Mouse (Mus musculus) lung, embryonic 15.5 days (tissue): ENCODE measurements around the gene Cfap65. TPM values are rescaled to one million over a fixed set of nuclear protein-coding genes. Genes with fewer than 3 reads are reported as not detected.

Experiments
- ATAC-seq: fragments of 200-750 bp; cut with Nextera tagmentation; 2 replicates; pipeline ENCODE4 v1.8.0; 2017; ENCODE audit warnings: moderate number of reproducible peaks, borderline replicate concordance; ENCODE audit not compliant: low FRiP score, low TSS enrichment; ENCODE audit errors: extremely low read depth
- H3K27ac ChIP-seq: fragments of 300-500 bp; sonication (generic); 2 replicates; pipeline ENCODE4 v1.5.1; 2015; ENCODE audit warnings: moderate library complexity, mild to moderate bottlenecking, inconsistent platforms
- H3K27me3 ChIP-seq: fragments of 300-500 bp; sonication (generic); 2 replicates; pipeline ENCODE4 v1.6.1; 2015; ENCODE audit warnings: inconsistent platforms
- H3K36me3 ChIP-seq: fragments of 300-500 bp; sonication (generic); 2 replicates; pipeline ENCODE4 v1.6.1; 2015; ENCODE audit warnings: inconsistent platforms
- H3K4me1 ChIP-seq: fragments of 300-500 bp; sonication (generic); 2 replicates; pipeline ENCODE4 v1.6.1; 2015; ENCODE audit warnings: inconsistent platforms
- H3K4me2 ChIP-seq: fragments of 300-500 bp; sonication (generic); 2 replicates; pipeline ENCODE4 v1.6.1; 2015; ENCODE audit warnings: inconsistent platforms, mild to moderate bottlenecking, moderate library complexity
- H3K4me3 ChIP-seq: fragments of 300-500 bp; sonication (generic); 2 replicates; pipeline ENCODE4 v1.5.1; 2015; ENCODE audit warnings: mild to moderate bottlenecking, inconsistent platforms
- H3K9ac ChIP-seq: fragments of 300-500 bp; sonication (generic); 2 replicates; pipeline ENCODE4 v1.6.1; 2015; ENCODE audit warnings: inconsistent platforms
- H3K9me3 ChIP-seq: fragments of 300-500 bp; sonication (generic); 2 replicates; pipeline ENCODE4 v1.6.1; 2016; ENCODE audit warnings: inconsistent platforms
- WGBS: fragments of 180-500 bp; shearing (Covaris S2); methylation state at CpG from one replicate; pipeline ENCODE4 v1.1.7; 2015; 5-methylcytosine and 5-hydroxymethylcytosine counted together
- polyA plus RNA-seq: library from polyadenylated mRNA; unstranded; fragments of >200 nt; fragmentation: Nextera tagmentation; extraction: Ambion mirVana; gene quantifications from 2 replicates; pipeline ENCODE4 v1.2.1, GENCODE M21; 2015

Gene Cfap65
- polyA plus RNA-seq, 1 experiment from 2014 or later, result 0.97 TPM

- Histone ChIP-seq H3K27me3 (peaks cover 66% of the 10 kb centered on the region), H3K36me3 (no peaks in the 10 kb centered on the region), H3K9ac (no peak overlapping the region), H3K4me2 (no peak overlapping the region), H3K9me3 (no peaks in the 10 kb centered on the region), H3K27ac (no peak overlapping the region), H3K4me1 (peaks cover 26% of the 10 kb centered on the region), H3K4me3 (no peak overlapping the region)
- 36% methylated on average over 6 of the region's 6 CpGs for WGBS
- ATAC-seq, result no peak
Measured at GRCm38 (mm10) chr1:74859223-74859984, 76.0 kb downstream of the Cfap65 start.

GRCm38 (mm10) chr1:74858805-74859204, 76.6 kb downstream of the Cfap65 start:
- peak overlapping the region; percentile 29 for H3K4me3 ChIP-seq
- peak overlapping the region; percentile 61 for H3K4me2 ChIP-seq
- H3K9me3 ChIP-seq, result no peaks in the 10 kb centered on the region
- no peak for ATAC-seq
- 9% methylated on average over 16 of the region's 16 CpGs for WGBS
- no peak overlapping the region for H3K9ac ChIP-seq
- peaks cover 72% of the 10 kb centered on the region for H3K27me3 ChIP-seq
- no peaks in the 10 kb centered on the region for H3K36me3 ChIP-seq
- no peak overlapping the region for H3K27ac ChIP-seq
- H3K4me1 ChIP-seq, result peaks cover 30% of the 10 kb centered on the region

- Histone ChIP-seq H3K27me3 (peaks cover 77% of the 10 kb centered on the region), H3K27ac (no peak overlapping the region), H3K4me1 (peaks cover 30% of the 10 kb centered on the region), H3K9me3 (no peaks in the 10 kb centered on the region), H3K36me3 (no peaks in the 10 kb centered on the region), H3K9ac (no peak overlapping the region), H3K4me3 (peak overlapping the region; percentile 29), H3K4me2 (peak overlapping the region; percentile 61)
- WGBS, result under 1% methylated on average over 29 of the region's 29 CpGs
- ATAC-seq, result peak; percentile 30; the same call in 1 of the 2 replicates
Measured at GRCm38 (mm10) chr1:74858171-74858719, 77.2 kb downstream of the Cfap65 start.

- H3K9me3 ChIP-seq, result no peaks in the 10 kb centered on the region
- H3K27me3 ChIP-seq, result peaks cover 83% of the 10 kb centered on the region
- no peak overlapping the region for H3K27ac ChIP-seq
- no peak overlapping the region for H3K9ac ChIP-seq
- H3K36me3 ChIP-seq, result no peaks in the 10 kb centered on the region
- H3K4me3 ChIP-seq, result peak overlapping the region; percentile 29; the same call in 1 of the 2 replicates
- 9% methylated on average over 4 of the region's 4 CpGs for WGBS
- H3K4me2 ChIP-seq, result peak overlapping the region; percentile 61
- peaks cover 30% of the 10 kb centered on the region for H3K4me1 ChIP-seq
- ATAC-seq, result no peak
Measured at GRCm38 (mm10) chr1:74857677-74858076, 77.7 kb downstream of the Cfap65 start.

GRCm38 (mm10) chr1:74857201-74857600, 78.2 kb downstream of the Cfap65 start:
- Histone ChIP-seq H3K27ac (no peak overlapping the region), H3K4me3 (no peak overlapping the region), H3K27me3 (peaks cover 88% of the 10 kb centered on the region), H3K36me3 (no peaks in the 10 kb centered on the region), H3K4me1 (peaks cover 30% of the 10 kb centered on the region), H3K9me3 (no peaks in the 10 kb centered on the region), H3K9ac (no peak overlapping the region), H3K4me2 (no peak overlapping the region)
- 6% methylated on average over 20 of the region's 20 CpGs for WGBS
- no peak for ATAC-seq

GRCm38 (mm10) chr1:74856791-74857190, 78.6 kb downstream of the Cfap65 start:
- no peak overlapping the region for H3K9ac ChIP-seq
- no peak overlapping the region for H3K27ac ChIP-seq
- H3K27me3 ChIP-seq, result peaks cover 92% of the 10 kb centered on the region
- no peak overlapping the region for H3K4me2 ChIP-seq
- no peak overlapping the region for H3K4me3 ChIP-seq
- no peak for ATAC-seq
- WGBS, result 1% methylated on average over 7 of the region's 7 CpGs
- H3K9me3 ChIP-seq, result no peaks in the 10 kb centered on the region
- peaks cover 30% of the 10 kb centered on the region for H3K4me1 ChIP-seq
- no peaks in the 10 kb centered on the region for H3K36me3 ChIP-seq

- no peaks in the 10 kb centered on the region for H3K36me3 ChIP-seq
- ATAC-seq, result no peak
- peaks cover 96% of the 10 kb centered on the region for H3K27me3 ChIP-seq
- no peaks in the 10 kb centered on the region for H3K9me3 ChIP-seq
- H3K4me3 ChIP-seq, result peak overlapping the region; percentile 57; the same call in 1 of the 2 replicates
- peaks cover 30% of the 10 kb centered on the region for H3K4me1 ChIP-seq
- WGBS, result 3% methylated on average over 11 of the region's 11 CpGs
- no peak overlapping the region for H3K27ac ChIP-seq
- peak overlapping the region; percentile 95; the same call in 1 of the 2 replicates for H3K4me2 ChIP-seq
- no peak overlapping the region for H3K9ac ChIP-seq
Measured at GRCm38 (mm10) chr1:74856439-74856720, 79.0 kb downstream of the Cfap65 start.

- H3K9ac ChIP-seq, result no peak overlapping the region
- peak overlapping the region; percentile 57 for H3K4me3 ChIP-seq
- peaks cover 30% of the 10 kb centered on the region for H3K4me1 ChIP-seq
- H3K9me3 ChIP-seq, result no peaks in the 10 kb centered on the region
- H3K27ac ChIP-seq, result no peak overlapping the region
- H3K4me2 ChIP-seq, result peak overlapping the region; percentile 95
- no peaks in the 10 kb centered on the region for H3K36me3 ChIP-seq
- ATAC-seq, result no peak
- peaks cover 99% of the 10 kb centered on the region for H3K27me3 ChIP-seq
- under 1% methylated on average over 74 of the region's 74 CpGs for WGBS
Measured at GRCm38 (mm10) chr1:74855651-74856438, 79.6 kb downstream of the Cfap65 start.

- H3K4me1 ChIP-seq, result peaks cover 30% of the 10 kb centered on the region
- H3K4me3 ChIP-seq, result peak overlapping the region; percentile 57
- H3K36me3 ChIP-seq, result no peaks in the 10 kb centered on the region
- no peaks in the 10 kb centered on the region for H3K9me3 ChIP-seq
- H3K27me3 ChIP-seq, result peaks cover 99% of the 10 kb centered on the region
- peak overlapping the region; percentile 95 for H3K4me2 ChIP-seq
- H3K9ac ChIP-seq, result peak overlapping the region; percentile 6; the same call in 1 of the 2 replicates
- no peak overlapping the region for H3K27ac ChIP-seq
- under 1% methylated on average over 46 of the region's 48 CpGs for WGBS
- no peak; the same call in 1 of the 2 replicates for ATAC-seq
Measured at GRCm38 (mm10) chr1:74855156-74855555, 80.2 kb downstream of the Cfap65 start.

- peak; percentile 87 for ATAC-seq
- Histone ChIP-seq H3K4me1 (peaks cover 30% of the 10 kb centered on the region), H3K9ac (peak within 1 kb of the TSS; percentile 6; the same call in 1 of the 2 replicates), H3K4me2 (peak within 1 kb of the TSS; percentile 95), H3K36me3 (no peaks in the 10 kb centered on the region), H3K4me3 (peak within 1 kb of the TSS; percentile 57), H3K27ac (no peak within 1 kb of the TSS), H3K9me3 (no peaks in the 10 kb centered on the region), H3K27me3 (peaks cover 99% of the 10 kb centered on the region)
- WGBS, result 3% methylated on average over 39 of the region's 39 CpGs
Measured at GRCm38 (mm10) chr1:74854306-74855056, 80.9 kb downstream of the Cfap65 start, which contains the start of gene Cdk5r2. Cdk5r2 (plus strand) TSS chr1:74854934.
